Mouse (Mus musculus) lung, postnatal 4 days (tissue): ENCODE results near the gene Adgrl4.

ENCODE experiments used
- DNase-seq, 2 experiments: peaks; one replicate each; pipeline ENCODE4 v3.0.0; 2021

Gene Adgrl4

GRCm38 (mm10) chr3:151511184-151511583 is 73.5 kb downstream of the Adgrl4 start:
- no peak for DNase-seq

- DNase-seq = no peak
Measured at GRCm38 (mm10) chr3:151547182-151547581, 109.5 kb downstream of the Adgrl4 start.

- no peak for DNase-seq
Measured at GRCm38 (mm10) chr3:151551002-151551401, 113.3 kb downstream of the Adgrl4 start.

- no peak for DNase-seq
Measured at GRCm38 (mm10) chr3:151556635-151557034, 118.9 kb downstream of the Adgrl4 start.

- no peak for DNase-seq
Measured at GRCm38 (mm10) chr3:151557125-151557524, 119.4 kb downstream of the Adgrl4 start.

GRCm38 (mm10) chr3:151557607-151558006 is 119.9 kb downstream of the Adgrl4 start:
- DNase-seq = no peak

- DNase-seq = no peak
Measured at GRCm38 (mm10) chr3:151558374-151558773, 120.7 kb downstream of the Adgrl4 start.

- no peak for DNase-seq
Measured at GRCm38 (mm10) chr3:151565664-151566621, 128.3 kb downstream of the Adgrl4 start.

- no peak for DNase-seq
Measured at GRCm38 (mm10) chr3:151566629-151567028, 128.9 kb downstream of the Adgrl4 start.

GRCm38 (mm10) chr3:151567541-151567940 is 129.9 kb downstream of the Adgrl4 start:
- DNase-seq = no peak

GRCm38 (mm10) chr3:151572089-151572488 is 134.4 kb downstream of the Adgrl4 start:
- no peak for DNase-seq

- no peak for DNase-seq
Measured at GRCm38 (mm10) chr3:151575292-151575691, 137.6 kb downstream of the Adgrl4 start.

- no peak for DNase-seq
Measured at GRCm38 (mm10) chr3:151576155-151576554, 138.5 kb downstream of the Adgrl4 start.

- no peak for DNase-seq
Measured at GRCm38 (mm10) chr3:151591904-151592303, 154.2 kb downstream of the Adgrl4 start.
